Mouse (Mus musculus) kidney, adult 2 months (tissue): Measurements from ENCODE around the gene Med12l.

ENCODE experiments used
- CTCF ChIP-seq: fragments of 200-500 bp; conservative IDR thresholded peaks from 2 replicates; pipeline ENCODE4 v1.5.1; 2011; ENCODE audit warnings: low read depth, mild to moderate bottlenecking, control low read depth, low read length, moderate library complexity, mixed read lengths; ENCODE audit not compliant: insufficient read depth, insufficient read length
- POLR2A ChIP-seq: fragments of 200-500 bp; IDR thresholded peaks from one replicate; pipeline ENCODE4 v1.6.1; 2011; ENCODE audit warnings: low read depth, low read length, control low read depth

DNA sequence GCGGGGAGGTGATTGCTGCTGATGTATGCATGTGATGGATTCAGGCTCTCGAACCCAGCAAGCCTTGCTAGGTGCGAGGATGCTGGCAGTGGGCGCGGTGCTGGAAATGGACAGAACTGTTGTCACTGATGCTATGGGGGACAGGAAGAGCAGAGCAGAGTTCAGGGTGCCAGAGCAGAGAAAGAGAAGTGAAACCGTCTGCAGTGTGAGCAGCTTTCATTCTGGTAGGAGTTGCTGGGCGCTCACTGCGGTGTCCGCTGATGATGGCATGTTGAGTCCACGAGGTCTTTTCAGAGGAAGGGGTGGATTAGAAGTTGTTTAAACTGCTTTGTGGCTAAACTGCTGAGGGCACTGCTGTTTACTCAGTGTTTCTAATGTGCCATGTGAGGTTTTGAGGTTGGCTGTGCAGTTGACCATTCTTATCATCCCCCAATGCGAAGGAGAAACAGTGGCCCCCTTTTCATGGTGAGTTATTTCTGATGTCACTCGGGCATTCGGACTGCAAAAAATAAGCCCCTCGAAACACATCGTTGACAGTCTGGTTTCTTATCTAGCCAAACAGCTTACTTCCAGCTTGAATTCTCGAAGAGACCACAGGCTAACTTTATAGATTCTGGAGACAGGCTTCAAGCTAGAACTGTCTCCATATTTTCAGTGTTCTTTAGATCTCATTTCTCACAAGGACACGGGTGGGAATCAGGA lies 49.4 kb downstream of the Med12l start:
- no peak for TF ChIP-seq POLR2A
- TF ChIP-seq CTCF = no peak
